Mouse (Mus musculus) embryonic fibroblast, embryonic 13.5 days (primary cell): ENCODE results near the gene Lztr1.

ENCODE experiments used
- CTCF ChIP-seq: IDR thresholded peaks from 2 replicates; pipeline ENCODE4 v1.5.1; 2011; ENCODE audit warnings: mild to moderate bottlenecking, control low read depth, low read length, moderate library complexity, borderline replicate concordance; ENCODE audit not compliant: insufficient read depth
- POLR2A ChIP-seq: IDR thresholded peaks from 2 replicates; pipeline ENCODE4 v1.6.1; 2011; ENCODE audit warnings: low read depth, mild to moderate bottlenecking, control low read depth, low read length, moderate library complexity

GRCm38 (mm10) chr16:17486505-17486904 lies 22.0 kb upstream of the Lztr1 start:
- no peak for TF ChIP-seq CTCF
- no peak for TF ChIP-seq POLR2A
